Mouse (Mus musculus): ENCODE results near the gene Miga2. TPM values are rescaled to one million over a fixed set of nuclear protein-coding genes. Genes with fewer than 3 reads are reported as not detected.
"Not testable (repeated sequence)": the region's sequence is repeated elsewhere in the genome, so short reads cannot be mapped to it uniquely, and the experiment has no call there.

The Miga2 gene
- polyA plus RNA-seq, 1 experiment from 2014 or later: 27.2 TPM

DNA sequence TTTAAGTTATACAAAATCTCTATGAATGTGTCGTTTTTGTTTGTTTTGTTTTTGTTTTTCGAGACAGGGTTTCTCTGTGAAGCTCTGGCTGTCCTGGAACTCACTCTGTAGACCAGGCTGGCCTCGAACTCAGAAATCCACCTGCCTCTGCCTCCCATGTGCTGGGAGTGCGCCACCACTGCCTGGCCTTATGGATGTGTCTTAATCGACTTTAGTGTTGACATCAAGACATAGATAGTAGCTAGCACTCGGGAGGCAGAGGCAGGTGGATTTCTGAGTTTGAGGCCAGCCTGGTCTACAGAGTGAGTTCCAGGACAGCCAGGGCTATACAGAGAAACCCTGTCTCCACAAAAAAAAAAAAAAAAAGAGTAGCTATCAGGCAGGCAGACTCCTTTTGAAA is 53.1 kb downstream of the Miga2 start:
- H3K4me3 ChIP-seq: peak overlapping the region; percentile 93

DNA sequence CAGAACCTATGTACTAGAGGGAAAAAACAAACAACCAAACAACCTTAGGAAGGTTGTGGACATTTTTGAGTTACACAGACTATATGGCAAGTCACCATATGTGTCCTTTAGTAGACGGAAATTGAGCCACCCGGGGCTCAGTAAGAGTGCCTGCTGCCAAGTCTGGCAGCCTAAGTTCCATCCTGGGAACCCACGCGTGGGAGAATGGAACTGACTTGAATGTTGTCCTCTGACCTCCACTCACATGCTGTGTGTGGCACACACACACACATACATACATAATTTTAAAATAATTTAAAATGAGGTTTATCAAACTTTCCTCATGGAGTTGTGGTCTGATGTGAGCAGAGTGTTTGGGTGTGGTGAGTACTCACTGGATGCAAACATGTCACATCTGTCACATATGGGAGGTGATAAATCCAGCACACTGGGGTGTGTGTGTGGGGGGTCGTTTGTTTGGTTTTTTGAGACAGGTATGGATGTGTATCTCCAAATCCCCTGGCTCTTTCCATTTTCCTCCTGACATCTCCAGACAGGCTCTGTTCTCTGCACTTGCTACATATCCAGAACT is 53.6 kb downstream of the Miga2 start:
- Histone ChIP-seq H3K27ac (replicated peaks) (no peak overlapping the region), H3K9ac (replicated peaks) (0 out of 2 replicates have a peak overlapping the region, but pooled peaks have one; percentile 3), H3K27me3 (no peaks in the 10 kb centered on the region), H3K4me3 (no peak overlapping the region), H3K4me1 (peaks cover 48% of the 10 kb centered on the region), H3K36me3 (no peaks in the 10 kb centered on the region), H3K4me2 (replicated peaks) (no peak overlapping the region), H3K9me3 (no peaks in the 10 kb centered on the region)
- no peak for ATAC-seq (replicated peaks)
- 72% methylated on average over 5 of the region's 5 CpGs for WGBS

More for the DNA sequence above, 53.1 kb downstream of the Miga2 start:
- H3K36me3 ChIP-seq; H3K27me3 ChIP-seq; H3K9ac ChIP-seq (replicated peaks); H3K9me3 ChIP-seq; ATAC-seq (replicated peaks): not testable (repeated sequence)
- WGBS: 81% methylated on average over 6 of the region's 6 CpGs
- H3K27ac ChIP-seq (replicated peaks): 0 out of 2 replicates have a peak overlapping the region, but pooled peaks have one; percentile 98
- peak overlapping the region; percentile 86 for H3K4me2 ChIP-seq (replicated peaks)
- peaks cover 48% of the 10 kb centered on the region for H3K4me1 ChIP-seq

DNA sequence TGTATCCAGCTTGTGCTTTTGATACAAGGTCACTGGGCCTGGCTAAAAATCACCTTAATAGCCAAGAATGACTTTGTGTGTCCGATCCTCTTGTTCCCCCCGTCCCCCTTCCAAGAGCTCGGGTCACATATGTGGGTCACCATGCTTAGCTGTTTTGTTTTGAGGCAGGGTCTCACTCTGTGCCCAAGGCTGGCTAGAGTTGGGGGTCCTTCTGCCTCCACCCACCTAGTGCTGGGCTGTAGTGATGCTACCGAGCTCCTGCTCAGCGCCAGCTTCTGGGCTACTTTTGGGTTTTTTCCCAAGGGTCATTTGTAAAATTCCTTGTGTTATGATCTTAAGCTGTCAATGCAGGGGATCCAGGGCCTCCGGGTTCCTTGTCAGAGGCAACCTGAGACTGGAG is 54.2 kb downstream of the Miga2 start:
- Histone ChIP-seq H3K27ac (replicated peaks) (no peak overlapping the region; the same call in 1 of the 2 replicates), H3K9ac (replicated peaks) (no peak overlapping the region), H3K36me3 (0 out of 2 replicates have a peak, but pooled peaks cover 2% of the 10 kb centered on the region), H3K4me3 (no peak overlapping the region), H3K27me3 (no peaks in the 10 kb centered on the region), H3K4me2 (replicated peaks) (0 out of 2 replicates have a peak overlapping the region, but pooled peaks have one; percentile 8), H3K9me3 (no peaks in the 10 kb centered on the region), H3K4me1 (peaks cover 48% of the 10 kb centered on the region)
- WGBS: 80% methylated on average over 6 of the region's 6 CpGs
- ATAC-seq (replicated peaks): no peak

DNA sequence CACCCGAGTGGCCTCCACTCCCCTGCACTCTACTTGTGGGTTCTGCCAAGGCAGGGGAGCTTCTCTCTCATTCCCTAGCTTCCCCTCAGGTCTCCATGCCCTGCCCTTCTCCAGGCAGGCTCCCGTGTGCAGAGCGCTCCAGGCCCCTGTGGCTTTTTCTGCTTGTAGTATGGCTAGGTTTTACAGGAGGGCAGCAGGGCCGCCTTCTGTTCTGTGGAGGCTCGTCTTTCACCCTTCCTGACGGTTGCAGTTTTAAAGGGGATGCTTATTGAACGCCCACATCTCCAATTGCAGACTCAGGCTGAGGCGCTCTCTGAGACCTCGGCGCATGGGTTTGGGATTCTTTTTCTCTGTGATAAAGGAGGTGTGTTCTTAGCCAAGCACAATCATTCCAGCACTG is 55.1 kb downstream of the Miga2 start:
- Histone ChIP-seq H3K4me3 (no peak overlapping the region), H3K27ac (replicated peaks) (no peak overlapping the region), H3K9me3 (no peaks in the 10 kb centered on the region), H3K4me2 (replicated peaks) (no peak overlapping the region), H3K36me3 (0 out of 2 replicates have a peak, but pooled peaks cover 2% of the 10 kb centered on the region), H3K27me3 (no peaks in the 10 kb centered on the region), H3K9ac (replicated peaks) (no peak overlapping the region), H3K4me1 (peaks cover 41% of the 10 kb centered on the region)
- WGBS: 38% methylated on average over 10 of the region's 10 CpGs
- ATAC-seq (replicated peaks): no peak

DNA sequence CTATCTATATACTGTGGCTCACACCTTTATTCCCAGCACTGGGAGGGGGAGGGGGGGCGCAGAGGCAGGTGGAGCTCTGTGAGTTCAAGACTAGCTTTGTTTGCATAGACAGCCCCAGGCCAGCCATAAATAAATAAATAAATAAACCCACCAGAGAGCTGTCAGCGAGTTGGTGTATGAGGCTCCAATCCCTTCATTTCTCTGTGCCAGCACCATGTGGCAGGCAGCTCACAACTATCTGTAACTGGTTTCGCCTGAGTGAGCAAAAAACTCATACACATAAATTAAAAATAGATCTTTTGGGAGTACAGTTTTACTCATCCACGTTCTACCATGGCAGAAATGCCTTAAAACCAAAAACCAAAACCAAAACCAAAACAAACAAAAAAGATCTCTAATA is 57.4 kb downstream of the Miga2 start:
- Histone ChIP-seq H3K4me2 (replicated peaks) (no peak overlapping the region), H3K9me3 (no peaks in the 10 kb centered on the region), H3K27me3 (no peaks in the 10 kb centered on the region), H3K36me3 (peaks cover 4% of the 10 kb centered on the region; the same call in 1 of the 2 replicates), H3K4me1 (peaks cover 30% of the 10 kb centered on the region), H3K9ac (replicated peaks) (no peak overlapping the region), H3K4me3 (no peak overlapping the region), H3K27ac (replicated peaks) (peak overlapping the region; percentile 45; the same call in 1 of the 2 replicates)
- no peak for ATAC-seq (replicated peaks)
- WGBS: 78% methylated on average over 4 of the region's 4 CpGs

DNA sequence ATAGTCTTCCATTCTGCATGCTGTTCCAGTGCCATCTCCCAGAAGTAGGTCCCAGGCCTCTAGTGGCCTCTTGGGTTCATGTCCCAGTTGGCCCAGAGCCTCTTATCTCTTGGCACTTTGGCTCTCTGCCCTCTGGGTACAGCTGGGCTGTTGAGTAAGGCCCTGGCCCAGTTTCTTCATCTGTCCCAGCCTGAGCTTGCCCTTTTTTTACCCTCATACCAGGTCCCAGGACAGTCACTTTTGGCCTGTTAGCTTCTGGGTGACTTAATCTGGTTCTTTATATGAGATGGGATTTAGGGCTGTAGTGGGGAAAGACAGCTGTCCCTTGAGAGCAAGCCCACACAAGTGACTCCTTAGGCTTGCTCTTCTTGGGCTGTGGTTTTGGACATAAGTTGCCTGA is 65.1 kb downstream of the Miga2 start:
- Histone ChIP-seq H3K9me3 (no peaks in the 10 kb centered on the region), H3K9ac (replicated peaks) (no peak overlapping the region), H3K4me2 (replicated peaks) (no peak overlapping the region), H3K4me3 (no peak overlapping the region), H3K27ac (replicated peaks) (no peak overlapping the region), H3K27me3 (no peaks in the 10 kb centered on the region), H3K36me3 (peaks cover 71% of the 10 kb centered on the region), H3K4me1 (no peaks in the 10 kb centered on the region)
- no peak for ATAC-seq (replicated peaks)

Small RNAs within 50 kb of the gene (microRNA-seq; reads per million reads assigned to microRNA genes)
- gene Gm47292: not detected

Other genes with a start within 250 kb of the Miga2 start
- gene Zer1, start 239.6 kb upstream of the Miga2 start, polyA plus RNA-seq (2015; fragmentation: Nextera tagmentation; extraction: Ambion mirVana): 14.5 and 15.0 TPM in 2 replicates
- gene Tbc1d13, start 230.5 kb upstream of the Miga2 start, polyA plus RNA-seq (2015; fragmentation: Nextera tagmentation; extraction: Ambion mirVana): 9.7 and 10.9 TPM in 2 replicates
- 13.6 and 14.7 TPM in 2 replicates for gene Endog, start 192.7 kb upstream of the Miga2 start, polyA plus RNA-seq (2015; fragmentation: Nextera tagmentation; extraction: Ambion mirVana)
- gene Spout1, start 185.8 kb upstream of the Miga2 start, polyA plus RNA-seq (2015; fragmentation: Nextera tagmentation; extraction: Ambion mirVana): 62.4 and 63.3 TPM in 2 replicates
- 14.3 and 15.7 TPM in 2 replicates for gene Kyat1, start 158.4 kb upstream of the Miga2 start, polyA plus RNA-seq (2015; fragmentation: Nextera tagmentation; extraction: Ambion mirVana)
- gene Lrrc8a, start 126.5 kb upstream of the Miga2 start, polyA plus RNA-seq (2015; fragmentation: Nextera tagmentation; extraction: Ambion mirVana): 57.6 and 58.2 TPM in 2 replicates
- 0.64 and 0.70 TPM in 2 replicates for gene Gm28035, start 123.7 kb upstream of the Miga2 start, polyA plus RNA-seq (2015; fragmentation: Nextera tagmentation; extraction: Ambion mirVana)
- 7.9 and 8.5 TPM in 2 replicates for gene Phyhd1, start 98.0 kb upstream of the Miga2 start, polyA plus RNA-seq (2015; fragmentation: Nextera tagmentation; extraction: Ambion mirVana)
- gene Gm28038, start 83.2 kb upstream of the Miga2 start, polyA plus RNA-seq (2015; fragmentation: Nextera tagmentation; extraction: Ambion mirVana): not detected in 2 replicates
- 31.4 and 34.1 TPM in 2 replicates for gene Dolk, start 77.9 kb upstream of the Miga2 start, polyA plus RNA-seq (2015; fragmentation: Nextera tagmentation; extraction: Ambion mirVana)
- gene Nup188, start 77.8 kb upstream of the Miga2 start, polyA plus RNA-seq (2015; fragmentation: Nextera tagmentation; extraction: Ambion mirVana): 22.0 and 23.5 TPM in 2 replicates
- 160 and 165 TPM in 2 replicates for gene Sh3glb2, start 4.9 kb upstream of the Miga2 start, polyA plus RNA-seq (2015; fragmentation: Nextera tagmentation; extraction: Ambion mirVana)
- gene Dolpp1, start 28.0 kb downstream of the Miga2 start, polyA plus RNA-seq (2015; fragmentation: Nextera tagmentation; extraction: Ambion mirVana): 60.0 and 60.3 TPM in 2 replicates
- 20.5 and 22.6 TPM in 2 replicates for gene Crat, start 51.6 kb downstream of the Miga2 start, polyA plus RNA-seq (2015; fragmentation: Nextera tagmentation; extraction: Ambion mirVana)
- gene Ptpa, start 51.8 kb downstream of the Miga2 start, polyA plus RNA-seq (2015; fragmentation: Nextera tagmentation; extraction: Ambion mirVana): 146 and 152 TPM in 2 replicates
- 2.0 and 2.5 TPM in 2 replicates for gene Ier5l, start 110.0 kb downstream of the Miga2 start, polyA plus RNA-seq (2015; fragmentation: Nextera tagmentation; extraction: Ambion mirVana)
- 0.63 and 1.4 TPM in 2 replicates for gene Cstad, start 230.8 kb downstream of the Miga2 start, polyA plus RNA-seq (2015; fragmentation: Nextera tagmentation; extraction: Ambion mirVana)

All from forebrain, embryonic 15.5 days (tissue).